Mouse (Mus musculus): ENCODE data around the gene Eaf1.
A peak's percentile ranks its signal among the peaks of the same experiment; 100 is the strongest.
"Not testable (repeated sequence)": the region's sequence is repeated elsewhere in the genome, so short reads cannot be mapped to it uniquely, and the experiment has no call there.

Eaf1 gene

GRCm38 (mm10) chr14:31494349-31494974 lies at the start of gene Eaf1:
TSS of gene Eaf1 (plus strand) at chr14:31494399.
- peak; percentile 64 for DNase-seq

GRCm38 (mm10) chr14:31448994-31449393 lies 45.2 kb upstream of the Eaf1 start:
- DNase-seq, result no peak

DNA sequence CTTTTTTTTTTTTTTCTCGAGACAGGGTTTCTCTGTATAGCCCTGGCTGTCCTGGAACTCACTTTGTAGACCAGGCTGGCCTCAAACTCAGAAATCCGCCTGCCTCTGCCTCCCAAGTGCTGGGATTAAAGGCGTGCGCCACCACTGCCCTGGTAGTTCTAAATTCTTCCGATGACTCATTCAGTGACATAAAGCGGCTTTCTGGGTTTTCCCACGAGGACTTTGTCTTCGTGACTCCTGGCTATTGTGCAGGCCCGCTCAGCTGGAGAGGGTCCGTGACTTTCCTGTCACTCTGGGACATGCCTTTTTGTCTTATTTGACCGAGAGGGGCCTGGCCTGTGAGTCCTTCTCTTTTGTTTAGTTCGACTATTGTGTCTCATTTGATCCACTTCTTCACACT lies 40.3 kb upstream of the Eaf1 start:
- DNase-seq, result not testable (repeated sequence)

GRCm38 (mm10) chr14:31454849-31455566 lies 39.2 kb upstream of the Eaf1 start:
- DNase-seq, result no peak

DNA sequence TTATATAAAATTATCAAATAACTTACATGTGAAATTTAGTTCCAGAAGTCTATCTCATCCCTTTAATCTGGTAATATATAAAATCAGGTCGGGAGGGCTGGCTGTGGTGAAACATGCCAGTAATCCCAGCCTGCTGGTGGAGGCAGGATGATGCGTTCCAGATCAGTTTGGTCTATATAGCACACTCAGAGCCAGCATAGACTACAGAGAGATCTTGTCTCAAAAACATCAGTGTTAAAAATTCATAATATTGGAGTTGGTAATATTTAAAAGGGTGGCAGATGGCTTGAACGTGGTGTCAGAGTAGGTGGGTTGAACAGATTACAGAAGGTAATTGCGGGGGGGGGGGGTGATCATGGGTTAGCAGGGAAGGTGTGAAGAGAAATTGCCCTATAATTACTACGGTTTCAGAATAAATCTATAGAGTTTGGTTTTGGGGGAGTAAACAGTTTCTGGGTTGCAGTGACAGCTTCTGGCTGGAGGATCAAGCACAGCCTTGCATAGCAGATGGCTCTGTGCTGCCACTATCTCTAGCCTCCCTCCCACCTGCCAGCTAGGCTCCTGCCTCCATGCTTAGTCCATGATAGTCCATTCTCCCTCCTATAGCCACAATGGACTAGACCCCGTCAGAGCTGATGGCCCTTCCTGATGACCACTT lies 38.0 kb upstream of the Eaf1 start:
- DNase-seq, result no peak

DNA sequence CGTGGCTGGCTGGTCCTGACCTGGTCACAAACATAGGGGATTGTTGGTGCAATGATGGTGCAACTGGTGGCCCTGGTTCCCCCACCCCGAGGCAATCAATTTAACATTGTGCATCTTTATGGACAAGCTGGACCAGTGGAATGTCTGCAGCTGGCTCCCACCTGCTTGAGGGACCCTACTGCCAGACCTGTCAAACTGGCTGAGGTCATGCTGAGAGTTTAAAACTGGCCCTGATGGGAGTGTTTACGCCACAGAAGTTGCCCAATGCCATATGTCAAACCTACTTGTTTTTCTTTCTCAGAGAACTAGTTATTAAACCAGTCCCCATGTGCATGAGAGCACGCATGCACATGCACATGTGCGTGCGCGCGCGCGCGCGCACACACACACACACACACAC lies 36.2 kb upstream of the Eaf1 start:
- DNase-seq, result no peak

- DNase-seq, result not testable (repeated sequence)
These were observed 32.0 kb upstream of the Eaf1 start for GRCm38 (mm10) chr14:31462226-31462625.

- DNase-seq, result no peak
These were observed 31.3 kb upstream of the Eaf1 start for GRCm38 (mm10) chr14:31462886-31463285.

DNA sequence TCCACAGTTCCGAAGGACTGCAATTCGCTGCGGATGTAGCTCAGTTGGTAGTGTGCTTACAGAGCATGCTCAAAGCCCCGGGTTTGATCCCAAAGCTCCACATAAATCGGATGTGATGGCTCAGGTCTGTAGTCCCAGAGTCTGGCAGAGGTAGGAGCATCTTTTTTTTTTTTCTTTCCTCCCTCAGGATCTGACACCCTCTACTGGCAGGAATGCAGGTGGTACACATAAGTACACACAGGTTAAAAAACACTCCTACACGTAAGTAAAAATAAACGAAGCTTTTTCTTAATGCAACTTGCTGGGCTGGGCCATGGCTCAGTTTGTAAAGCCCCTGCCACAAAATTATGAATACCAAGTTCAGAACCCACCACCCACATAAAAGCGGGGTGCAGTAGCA lies 30.0 kb upstream of the Eaf1 start:
- DNase-seq, result no peak

DNA sequence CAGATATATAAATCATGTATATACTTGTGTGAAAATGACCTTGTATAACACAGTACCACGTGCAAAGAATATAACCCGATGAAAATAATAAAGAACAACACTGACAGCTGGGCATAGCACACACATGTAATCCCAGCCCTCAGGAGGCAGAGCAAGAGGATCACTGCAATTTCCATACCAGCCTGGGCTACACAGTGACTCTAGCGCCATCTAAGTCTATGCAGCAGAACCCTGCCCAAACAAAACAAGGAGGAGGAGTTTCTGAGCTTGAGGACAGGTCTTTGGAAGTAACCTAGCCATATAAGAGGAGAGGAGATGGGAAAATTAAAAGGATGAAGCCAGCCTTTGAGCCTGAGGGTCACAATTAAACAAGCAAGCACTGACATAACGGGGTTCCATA lies 24.5 kb upstream of the Eaf1 start:
- DNase-seq, result no peak

DNA sequence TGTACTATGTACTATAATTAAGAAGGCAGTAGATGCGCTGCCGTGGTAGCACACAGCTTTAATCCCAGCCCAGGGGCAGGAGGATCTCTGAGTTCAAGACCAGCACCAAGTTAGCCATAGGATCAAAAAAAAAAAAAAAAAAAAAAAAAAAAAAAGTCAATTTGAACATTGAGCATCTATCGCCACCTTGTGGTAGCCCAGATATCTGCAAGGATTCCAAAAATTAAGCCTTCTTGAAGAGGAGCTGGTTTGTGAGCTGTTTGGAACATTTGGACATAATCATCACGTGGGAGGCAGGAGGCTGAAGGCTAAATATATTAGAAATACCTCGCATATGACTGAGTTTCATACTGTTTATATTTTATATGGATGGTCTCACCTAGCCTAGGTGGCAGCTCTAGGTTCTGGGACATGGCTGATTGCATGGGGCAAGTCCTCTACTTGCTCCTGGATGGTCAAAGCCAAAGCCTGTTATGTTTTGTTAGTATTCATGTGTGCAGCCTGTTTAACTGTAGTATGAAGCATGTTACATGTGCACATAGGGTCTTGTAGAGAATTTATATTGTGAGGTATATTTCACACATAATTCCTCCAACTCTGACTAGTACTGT lies 21.6 kb upstream of the Eaf1 start:
- peak; percentile 67 for DNase-seq

- DNase-seq, result no peak
These were observed 20.9 kb upstream of the Eaf1 start for GRCm38 (mm10) chr14:31473297-31473696.

DNA sequence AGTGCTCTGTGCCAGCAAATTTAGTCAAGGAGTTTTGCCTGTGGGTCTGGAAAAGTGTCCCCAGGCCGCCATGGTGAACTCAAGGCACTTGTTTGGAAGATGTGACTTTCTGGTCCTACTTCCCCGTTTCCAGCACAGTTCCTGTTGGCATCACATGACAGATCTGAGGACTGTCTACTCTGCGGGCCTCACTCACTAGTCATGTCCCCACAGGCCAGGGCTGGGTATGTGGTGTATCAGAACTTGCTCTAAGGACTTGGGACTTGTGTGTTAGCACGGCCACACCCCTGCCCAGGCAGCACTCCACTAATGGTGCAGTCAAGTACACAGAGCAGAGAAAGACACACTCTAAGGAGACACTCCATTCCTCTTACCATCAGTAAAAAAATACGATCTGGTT lies 11.8 kb upstream of the Eaf1 start:
- DNase-seq, result no peak

DNA sequence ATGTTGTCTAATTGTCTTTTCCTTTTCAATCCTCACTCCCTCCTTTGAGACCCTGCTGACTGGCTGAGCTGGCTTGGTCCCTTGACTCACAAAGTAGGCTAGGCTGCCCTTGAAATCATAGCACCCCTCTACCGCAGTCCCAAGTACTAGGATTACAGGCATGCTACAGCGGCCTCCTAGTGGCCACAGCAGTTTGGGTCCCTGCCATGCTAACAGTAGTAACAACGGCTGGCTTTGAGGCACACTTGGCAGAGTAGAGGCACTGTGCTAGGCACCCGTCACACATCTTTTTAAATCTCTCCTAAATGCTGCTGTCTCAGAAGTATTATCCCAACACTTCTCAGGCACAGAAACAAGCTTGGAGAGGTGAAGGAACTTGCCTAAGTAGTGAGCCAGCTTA lies 7.7 kb upstream of the Eaf1 start:
- no peak for DNase-seq

- DNase-seq, result no peak
These were observed 6.1 kb upstream of the Eaf1 start for GRCm38 (mm10) chr14:31488055-31488454.

DNA sequence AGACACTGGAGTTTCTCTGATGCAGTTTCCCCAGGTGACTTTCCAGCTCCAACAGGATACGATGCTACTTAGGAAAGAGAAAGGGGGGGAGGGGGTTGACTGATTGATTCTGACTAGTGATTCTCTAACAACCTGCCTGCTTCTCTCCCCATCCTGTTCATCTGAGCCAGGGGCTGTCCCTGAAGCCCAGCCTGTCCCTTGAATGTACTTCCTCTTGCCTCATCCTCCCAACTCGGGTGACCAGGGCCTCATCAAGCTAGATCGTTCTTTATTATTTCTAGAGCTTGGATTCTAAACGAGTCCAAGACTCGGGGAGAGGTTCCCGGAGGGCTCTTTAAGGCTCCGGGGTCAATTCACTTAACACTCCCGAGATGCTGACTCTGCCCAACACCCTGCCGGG lies 298 bp upstream of the Eaf1 start:
- DNase-seq, result no peak

DNA sequence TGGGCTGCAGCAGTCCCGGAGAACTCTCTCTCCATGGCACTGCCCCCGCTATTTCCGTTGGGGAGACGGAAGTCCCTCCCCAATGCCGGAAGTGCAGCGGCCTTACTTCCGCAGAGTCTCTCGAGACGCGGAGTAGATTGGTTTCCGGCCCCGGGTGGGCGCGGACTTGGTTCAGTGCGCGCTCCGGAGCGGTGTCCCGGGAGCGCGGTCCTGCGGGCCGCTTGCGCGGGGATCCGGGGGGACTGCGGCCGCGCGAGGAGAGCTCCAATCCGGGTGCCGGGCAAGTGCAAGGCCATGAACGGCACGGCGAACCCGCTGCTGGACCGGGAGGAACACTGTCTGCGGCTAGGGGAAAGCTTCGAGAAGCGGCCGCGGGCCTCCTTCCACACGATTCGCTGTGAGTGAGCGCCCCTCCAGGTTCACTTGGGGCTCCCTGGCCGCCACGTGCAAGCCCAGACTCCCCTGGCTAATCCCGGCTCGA lies 816 bp downstream of the Eaf1 start, which contains the start of gene Mettl6:
Gene Mettl6 (minus strand): TSS at position 66 of the 481 bp plus-strand sequence.
- peak; percentile 93 for DNase-seq

DNA sequence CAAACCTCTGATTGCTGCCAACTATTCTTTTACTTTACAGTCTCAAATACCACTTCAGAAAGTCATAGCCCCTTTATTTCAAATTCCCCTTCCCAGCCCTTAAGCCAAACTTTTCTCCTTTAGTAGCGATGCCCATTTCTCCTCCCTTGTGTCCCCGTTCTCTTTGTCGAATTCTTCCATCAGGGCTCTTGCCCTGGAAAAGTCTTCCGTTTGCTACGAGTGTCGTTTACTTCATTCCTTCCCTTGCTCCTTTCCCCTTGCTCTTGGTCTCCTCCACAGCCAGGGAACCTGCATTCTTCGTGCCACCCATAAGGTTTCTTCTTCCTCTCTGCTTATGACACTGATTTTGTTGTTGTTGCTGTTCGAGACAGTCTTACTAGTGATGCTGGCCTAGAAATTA lies 1.3 kb downstream of the Eaf1 start:
- DNase-seq, result no peak

GRCm38 (mm10) chr14:31496241-31496646 lies 2.0 kb downstream of the Eaf1 start:
- DNase-seq, result peak; percentile 83

DNA sequence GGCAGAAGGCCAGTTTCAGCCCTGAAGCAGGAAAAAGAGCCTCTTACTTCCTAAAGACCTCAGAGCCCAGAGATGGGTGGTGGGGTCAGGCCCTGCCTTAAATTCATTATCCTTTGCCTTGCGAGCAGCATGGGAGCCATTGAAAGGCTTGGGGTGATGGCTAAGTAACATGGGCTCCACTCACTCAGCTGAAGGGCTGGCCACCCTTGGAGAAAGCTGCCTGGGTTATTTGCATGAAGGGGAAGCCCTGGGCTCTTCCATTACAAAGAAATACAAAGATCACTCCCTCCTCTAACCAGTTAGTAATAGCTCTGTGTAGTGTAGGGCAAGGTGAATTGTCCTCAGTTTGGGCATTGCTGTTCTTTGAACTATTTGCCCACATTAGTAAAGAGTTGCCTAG lies 5.3 kb downstream of the Eaf1 start:
- no peak for DNase-seq

- no peak for DNase-seq
These were observed 9.2 kb downstream of the Eaf1 start for GRCm38 (mm10) chr14:31503406-31503805.

DNA sequence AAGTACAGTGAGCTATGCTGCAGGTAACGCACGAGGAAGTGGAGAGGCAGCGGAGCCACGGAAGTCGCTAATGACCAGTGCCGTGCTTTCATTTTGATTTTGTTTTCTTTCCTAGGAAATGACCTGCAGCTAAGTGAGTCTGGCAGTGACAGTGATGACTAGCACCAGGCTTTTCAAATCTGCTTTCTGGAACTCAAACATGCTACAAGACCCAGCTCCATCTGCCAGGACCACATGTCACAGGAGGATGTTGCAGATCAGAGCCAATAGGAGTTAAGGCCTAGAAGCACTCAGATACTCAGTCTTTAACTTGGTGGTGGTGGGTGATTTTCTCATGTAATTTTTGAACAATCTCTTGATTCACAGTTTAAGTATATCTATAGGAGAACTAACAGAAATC lies 12.3 kb downstream of the Eaf1 start:
- DNase-seq, result no peak

DNA sequence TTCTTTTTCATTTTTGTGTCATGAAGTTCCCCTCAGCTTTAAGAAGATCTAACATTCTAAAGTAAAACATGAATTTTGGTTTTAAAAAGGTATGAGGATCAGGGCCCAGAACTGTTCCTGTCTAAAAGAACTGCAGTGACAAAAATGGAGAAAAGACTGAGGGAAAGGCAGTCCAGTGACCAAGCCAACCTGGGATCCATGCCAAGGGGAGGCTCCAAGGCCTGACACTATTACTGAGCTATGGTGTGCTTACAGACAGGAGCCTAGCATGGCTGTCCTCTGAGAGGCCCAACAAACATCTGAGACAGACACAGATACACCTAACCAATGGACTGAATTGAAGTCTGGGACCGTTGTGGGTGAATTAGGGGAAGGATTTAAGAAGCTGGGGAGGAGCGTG lies 15.7 kb downstream of the Eaf1 start:
- DNase-seq, result no peak

DNA sequence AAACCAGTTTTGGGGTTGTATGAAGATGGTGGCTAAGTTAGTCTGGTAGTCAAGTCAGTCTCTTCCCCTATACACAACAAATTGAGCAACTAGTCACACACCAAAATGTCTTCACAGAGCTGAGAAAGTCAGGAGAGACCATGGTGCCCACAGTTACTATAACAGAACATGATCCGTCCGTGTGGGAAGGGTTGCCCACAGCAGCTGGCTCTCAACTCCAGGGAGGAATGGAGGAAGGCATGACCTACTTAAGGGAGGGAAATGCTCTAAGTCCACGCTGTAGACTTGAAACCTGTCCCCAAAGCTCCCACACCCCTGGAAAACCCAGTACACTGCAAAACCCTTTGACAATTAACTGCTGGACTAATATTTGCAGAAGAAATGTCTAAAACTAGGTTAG lies 16.1 kb downstream of the Eaf1 start:
- DNase-seq, result no peak
